Mouse (Mus musculus) C2C12 (cell line): ENCODE measurements at regions not wholly inside any gene's neighbourhood (a gene's known extent, or its start where the extent isn't known, plus 50 kb on each side); places are given as distances from the start of the nearest gene placed in this dataset.

Experiments used
- CTCF ChIP-seq: IDR thresholded peaks from one replicate; pipeline ENCODE4 v1.5.1; 2011; ENCODE audit not compliant: control insufficient read depth, insufficient read depth, insufficient read length
- MAX ChIP-seq: IDR thresholded peaks from one replicate; pipeline ENCODE4 v1.6.1; 2011; ENCODE audit warnings: mild to moderate bottlenecking, control low read depth
- MYOD1 ChIP-seq: IDR thresholded peaks from one replicate; pipeline ENCODE4 v1.6.1; 2011; ENCODE audit warnings: low read depth; ENCODE audit not compliant: control insufficient read depth, insufficient read length
- MYOG ChIP-seq: IDR thresholded peaks from one replicate; pipeline ENCODE4 v1.6.1; 2011; ENCODE audit not compliant: control insufficient read depth, insufficient read length; ENCODE audit errors: extremely low read depth
- USF1 ChIP-seq: IDR thresholded peaks from one replicate; pipeline ENCODE4 v1.6.1; 2011; ENCODE audit warnings: low read depth, mild to moderate bottlenecking, control low read depth, moderate library complexity

- TF ChIP-seq USF1 (no peak), CTCF (no peak), MYOD1 (no peak), MYOG (no peak), MAX (no peak)
These were observed 79.0 kb upstream of the Trim2 start for GRCm38 (mm10) chr3:84385656-84386055.
